Mouse (Mus musculus) heart, adult 2 months (tissue): ENCODE data around the gene Mttp. TPM values are rescaled to one million over a fixed set of nuclear protein-coding genes. Genes with fewer than 3 reads are reported as not detected.
"Not testable (repeated sequence)": the region's sequence is repeated elsewhere in the genome, so short reads cannot be mapped to it uniquely, and the experiment has no call there.

Source experiments
- DNase-seq, 2 experiments: peaks; one replicate each; pipeline ENCODE4 v3.0.0; 2021
- H3K27ac ChIP-seq: fragments of 200-600 bp; 2 replicates; pipeline ENCODE4 v1.8.1; 2022
- H3K27me3 ChIP-seq: fragments of 200-500 bp; 2 replicates; pipeline ENCODE4 v1.6.1; 2012; ENCODE audit warnings: mild to moderate bottlenecking, low read length, inconsistent platforms, mixed read lengths; ENCODE audit not compliant: control insufficient read depth, insufficient read depth
- H3K36me3 ChIP-seq: fragments of 200-500 bp; 2 replicates; pipeline ENCODE4 v1.6.1; 2012; ENCODE audit warnings: low read length, inconsistent platforms; ENCODE audit not compliant: control insufficient read depth, insufficient read depth
- H3K4me1 ChIP-seq: fragments of 200-500 bp; 2 replicates; pipeline ENCODE4 v1.6.1; 2011; ENCODE audit warnings: low read length; ENCODE audit not compliant: control insufficient read depth, insufficient read depth
- H3K4me3 ChIP-seq: fragments of 200-600 bp; 2 replicates; pipeline ENCODE4 v1.8.1; 2022
- H3K79me2 ChIP-seq: fragments of 200-500 bp; replicated peaks from 2 replicates; pipeline ENCODE4 v1.6.1; 2012; ENCODE audit warnings: mild to moderate bottlenecking, inconsistent platforms, low read length, moderate library complexity, mixed read lengths; ENCODE audit not compliant: control insufficient read depth, insufficient read depth
- H3K9ac ChIP-seq: fragments of 200-500 bp; 2 replicates; pipeline ENCODE4 v1.6.1; 2012; ENCODE audit warnings: low read depth, mild to moderate bottlenecking, control low read depth, inconsistent platforms, low read length, mixed read lengths
- CTCF ChIP-seq: fragments of 200-600 bp; IDR thresholded peaks from 2 replicates; pipeline ENCODE4 v1.8.1; 2022; ENCODE audit warnings: antibody characterized with exemption, mild to moderate bottlenecking, moderate library complexity
- EP300 ChIP-seq: fragments of 200-500 bp; IDR thresholded peaks from 2 replicates; pipeline ENCODE4 v1.6.1; 2011; ENCODE audit warnings: low read depth, low read length, control low read depth; ENCODE audit not compliant: insufficient read depth
- POLR2A ChIP-seq: fragments of 200-500 bp; IDR thresholded peaks from 2 replicates; pipeline ENCODE4 v1.6.1; 2011; ENCODE audit warnings: mild to moderate bottlenecking, low read depth, low read length, control low read depth; ENCODE audit not compliant: insufficient read depth
- WGBS: fragments of 180-500 bp; shearing (Covaris S2); methylation state at CpG from one replicate; pipeline ENCODE4 v1.1.7; 2018; 5-methylcytosine and 5-hydroxymethylcytosine counted together
- intact Hi-C: fragments of 180-260 bp; cut with DNase I; formaldehyde crosslinking; loops from one replicate; pipeline ENCODE4 v1.15.1; 2025
- polyA plus RNA-seq: library from polyadenylated mRNA; depleted of rRNA; stranded (reverse); fragments of >200 nt; gene quantifications from 2 replicates; pipeline ENCODE4 v1.2.3, GENCODE M21; 2012
- total RNA-seq, 2 experiments: library from RNA; stranded (reverse); gene quantifications; 2 replicates each; pipeline ENCODE4 v1.2.3; 2021

The Mttp gene
- total and polyA plus RNA-seq, 3 experiments: 2.0 to 6.9 (median 5.9) TPM

GRCm38 (mm10) chr3:138142052-138142732, 2.6 kb downstream of the Mttp start:
- 0 out of 2 replicates have a peak, but pooled peaks have one; percentile 11 for TF ChIP-seq EP300
- no peak for TF ChIP-seq CTCF
- H3K36me3 ChIP-seq: peaks cover 3% of the 10 kb centered on the region; the same call in 1 of the 2 replicates
- H3K9ac ChIP-seq: no peak overlapping the region
- H3K27me3 ChIP-seq: no peaks in the 10 kb centered on the region
- H3K4me1 ChIP-seq: peaks cover 2% of the 10 kb centered on the region; the same call in 1 of the 2 replicates
- H3K27ac ChIP-seq: peak overlapping the region; percentile 98
- H3K79me2 ChIP-seq: no peaks in the 10 kb centered on the region
- WGBS: 48% methylated on average over 4 of the region's 4 CpGs
- peak in 1 of 2 experiments; percentile 39 for DNase-seq
- H3K4me3 ChIP-seq: peak overlapping the region; percentile 99
- intact Hi-C loops: loop anchor here (2.0 kb wide), 2 partner anchors 45 to 75 kb away; partner anchors contain the start of gene Gm5105

DNA sequence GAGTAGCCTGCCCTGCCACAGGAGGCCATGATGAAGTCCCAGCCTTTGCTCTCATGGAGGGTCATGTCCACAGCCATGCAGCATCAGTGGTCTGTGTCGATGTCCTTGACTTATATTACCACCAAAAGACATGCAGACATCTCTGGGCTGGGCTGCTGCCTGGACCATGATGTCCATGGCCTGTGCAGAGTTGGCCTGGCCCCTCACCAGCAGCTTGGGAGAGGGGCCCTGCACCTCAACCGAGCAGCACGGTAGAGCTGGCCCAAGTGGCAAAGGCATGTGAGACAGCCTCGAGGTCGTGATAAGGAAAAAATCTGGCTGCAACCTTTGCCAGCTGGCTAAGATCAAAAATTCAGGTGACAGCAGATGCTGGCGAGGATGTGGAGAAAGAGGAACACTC, 5.1 kb downstream of the Mttp start:
- intact Hi-C loops: no loop called here
- H3K9ac ChIP-seq: no peak overlapping the region
- peaks cover 3% of the 10 kb centered on the region; the same call in 1 of the 2 replicates for H3K36me3 ChIP-seq
- TF ChIP-seq EP300: no peak
- H3K4me3 ChIP-seq: no peak overlapping the region
- peaks cover 2% of the 10 kb centered on the region; the same call in 1 of the 2 replicates for H3K4me1 ChIP-seq
- no peaks in the 10 kb centered on the region for H3K27me3 ChIP-seq
- H3K79me2 ChIP-seq: no peaks in the 10 kb centered on the region
- peak; percentile 26 to 40 for DNase-seq
- WGBS: 50% methylated on average over 6 of the region's 6 CpGs
- peak overlapping the region; percentile 12 for H3K27ac ChIP-seq

- H3K9ac ChIP-seq, DNase-seq, H3K27me3 ChIP-seq, H3K4me1 ChIP-seq, H3K4me3 ChIP-seq, H3K79me2 ChIP-seq, H3K27ac ChIP-seq, H3K36me3 ChIP-seq, intact Hi-C loops: not testable (repeated sequence)
- WGBS: 96% methylated on average over 13 of the region's 13 CpGs
Measured at GRCm38 (mm10) chr3:138138146-138138545, 6.6 kb downstream of the Mttp start.

DNA sequence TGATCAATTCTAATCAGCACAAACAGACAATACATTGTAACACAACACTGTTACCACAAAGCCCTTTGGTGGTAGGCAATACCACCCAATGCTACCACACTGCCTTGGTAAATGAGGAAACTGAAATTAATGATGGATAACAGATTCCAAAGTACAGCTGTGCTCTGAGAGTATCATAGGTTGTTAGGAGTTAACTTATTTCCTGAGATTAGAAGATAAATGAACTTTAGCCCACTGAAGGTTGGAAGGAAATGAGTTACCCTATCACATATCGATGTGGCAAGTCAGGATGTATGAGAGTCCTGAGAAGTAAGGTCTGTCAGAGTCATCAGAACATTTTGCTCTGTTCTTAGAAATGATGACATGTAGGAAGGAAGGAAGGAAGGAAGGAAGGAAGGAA, 10.2 kb downstream of the Mttp start:
- peaks cover 1% of the 10 kb centered on the region; the same call in 1 of the 2 replicates for H3K4me1 ChIP-seq
- intact Hi-C loops: no loop called here
- DNase-seq: no peak
- TF ChIP-seq CTCF: no peak
- no peak for TF ChIP-seq EP300
- no peak for TF ChIP-seq POLR2A
- no peaks in the 10 kb centered on the region for H3K36me3 ChIP-seq
- H3K27ac ChIP-seq: no peak overlapping the region
- 57% methylated on average over 1 of the region's 1 CpGs for WGBS
- H3K27me3 ChIP-seq: no peaks in the 10 kb centered on the region
- H3K4me3 ChIP-seq: no peak overlapping the region
- H3K79me2 ChIP-seq: no peaks in the 10 kb centered on the region
- no peak overlapping the region for H3K9ac ChIP-seq

GRCm38 (mm10) chr3:138133916-138134315, 10.9 kb downstream of the Mttp start:
- DNase-seq: no peak
- Histone ChIP-seq H3K27ac (no peak overlapping the region), H3K4me3 (no peak overlapping the region), H3K36me3 (no peaks in the 10 kb centered on the region), H3K27me3 (no peaks in the 10 kb centered on the region), H3K9ac (no peak overlapping the region), H3K4me1 (peaks cover 1% of the 10 kb centered on the region), H3K79me2 (no peaks in the 10 kb centered on the region)
- 67% methylated on average over 11 of the region's 11 CpGs for WGBS
- no peak for TF ChIP-seq EP300
- no peak for TF ChIP-seq POLR2A
- TF ChIP-seq CTCF: no peak
- intact Hi-C loops: no loop called here

DNA sequence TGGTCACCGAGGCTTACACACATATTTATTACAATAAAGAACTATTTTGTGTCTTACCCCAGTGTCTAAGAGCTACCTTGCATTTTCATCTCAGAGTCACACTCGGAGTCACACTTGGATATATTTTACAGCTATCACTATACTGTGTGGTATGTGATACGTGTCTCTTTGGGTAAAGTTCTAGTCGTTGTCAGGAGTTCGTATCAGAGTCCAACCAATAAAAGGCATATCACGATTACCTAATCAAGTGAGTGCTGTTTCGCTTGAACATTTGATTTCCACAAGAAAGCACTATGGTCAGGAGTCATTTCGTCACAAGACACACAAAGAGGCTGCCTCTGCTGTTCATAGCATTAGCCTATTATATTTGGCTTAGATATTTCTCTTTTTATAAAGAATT, 11.3 kb downstream of the Mttp start:
- no peaks in the 10 kb centered on the region for H3K27me3 ChIP-seq
- intact Hi-C loops: no loop called here
- H3K27ac ChIP-seq: no peak overlapping the region
- peaks cover 1% of the 10 kb centered on the region for H3K4me1 ChIP-seq
- TF ChIP-seq EP300: no peak
- TF ChIP-seq CTCF: no peak
- no peak for TF ChIP-seq POLR2A
- H3K4me3 ChIP-seq: no peak overlapping the region
- no peak for DNase-seq
- no peak overlapping the region for H3K9ac ChIP-seq
- no peaks in the 10 kb centered on the region for H3K79me2 ChIP-seq
- H3K36me3 ChIP-seq: no peaks in the 10 kb centered on the region
- WGBS: 88% methylated on average over 8 of the region's 8 CpGs
